Mouse (Mus musculus) lung, postnatal 0 days (tissue): ENCODE measurements around the gene Tmem231.

Source experiments
- CTCF ChIP-seq: IDR thresholded peaks from 2 replicates; pipeline ENCODE4 v1.5.1; 2016; ENCODE audit warnings: antibody characterized with exemption, mild to moderate bottlenecking
- EP300 ChIP-seq: IDR thresholded peaks from 2 replicates; pipeline ENCODE4 v1.6.1; 2016; ENCODE audit warnings: antibody characterized with exemption, mild to moderate bottlenecking, control low read depth

DNA sequence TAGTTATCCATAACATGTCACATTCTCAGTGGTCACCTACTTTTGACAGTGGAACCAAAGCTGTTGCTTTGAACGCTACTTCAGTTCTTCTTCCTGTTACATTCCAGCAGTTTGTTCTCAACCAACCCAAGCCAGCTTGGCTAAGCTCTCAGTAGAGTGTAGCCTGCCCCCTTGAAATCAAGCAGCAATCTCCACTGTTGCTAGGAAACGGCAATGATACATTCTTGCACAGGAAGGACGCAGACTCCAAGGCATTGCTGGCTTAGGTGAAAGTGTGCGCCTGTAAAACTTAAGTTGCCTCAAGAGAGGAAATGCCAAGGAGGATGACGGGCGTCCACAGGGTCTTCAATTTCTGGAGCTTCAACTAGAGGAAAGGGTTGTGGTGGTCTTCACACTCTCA is 67.8 kb downstream of the Tmem231 start:
- TF ChIP-seq CTCF, result 0 out of 2 replicates have a peak, but pooled peaks have one; percentile 2
- no peak for TF ChIP-seq EP300
